Mouse (Mus musculus) limb, embryonic 11.5 days (tissue): ENCODE measurements around the gene Vmn1r128. TPM values are rescaled to one million over a fixed set of nuclear protein-coding genes. Genes with fewer than 3 reads are reported as not detected.
"Not testable (repeated sequence)": the region's sequence is repeated elsewhere in the genome, so short reads cannot be mapped to it uniquely, and the experiment has no call there.

Experiments
- ATAC-seq: fragments of 200-750 bp; cut with Nextera tagmentation; 2 replicates; pipeline ENCODE4 v1.8.0; 2017; ENCODE audit warnings: low read depth; ENCODE audit not compliant: insufficient number of reproducible peaks, low FRiP score, low TSS enrichment
- DNase-seq: peaks from one replicate; pipeline ENCODE4 v3.0.0-alpha.2; 2015; ENCODE audit warnings: low spot score
- H3K27ac ChIP-seq: fragments of 300-500 bp; sonication (generic); replicated peaks from 2 replicates; pipeline ENCODE4 v1.5.1; 2014; ENCODE audit warnings: low read depth, mild to moderate bottlenecking, low read length
- H3K27me3 ChIP-seq: fragments of 300-500 bp; sonication (generic); 2 replicates; pipeline ENCODE4 v1.6.1; 2014; ENCODE audit warnings: mild to moderate bottlenecking, low read length, mixed read lengths; ENCODE audit not compliant: control insufficient read depth, insufficient read depth
- H3K36me3 ChIP-seq: fragments of 300-500 bp; sonication (generic); 2 replicates; pipeline ENCODE4 v1.6.1; 2014; ENCODE audit warnings: mild to moderate bottlenecking, low read length, moderate library complexity, mixed read lengths; ENCODE audit not compliant: control insufficient read depth, insufficient read depth
- H3K4me1 ChIP-seq: fragments of 300-500 bp; sonication (generic); 2 replicates; pipeline ENCODE4 v1.6.1; 2014; ENCODE audit warnings: low read length, mixed read lengths; ENCODE audit not compliant: control insufficient read depth, insufficient read depth
- H3K4me2 ChIP-seq: fragments of 300-500 bp; sonication (generic); 2 replicates; pipeline ENCODE4 v1.6.1; 2014; ENCODE audit warnings: low read depth, mild to moderate bottlenecking, moderate library complexity; ENCODE audit not compliant: severe bottlenecking
- H3K4me3 ChIP-seq: fragments of 300-500 bp; sonication (generic); 2 replicates; pipeline ENCODE4 v1.5.1; 2014; ENCODE audit warnings: low read depth, low read length
- H3K9ac ChIP-seq: fragments of 300-500 bp; sonication (generic); 2 replicates; pipeline ENCODE4 v1.6.1; 2014; ENCODE audit warnings: mild to moderate bottlenecking, low read length
- H3K9me3 ChIP-seq: fragments of 300-500 bp; sonication (generic); 2 replicates; pipeline ENCODE4 v1.6.1; 2016; ENCODE audit warnings: low read length; ENCODE audit not compliant: control insufficient read depth
- WGBS: fragments of 180-500 bp; shearing (Covaris S2); extraction: QIAGEN DNeasy Blood & Tissue Kit; methylation state at CpG from one replicate; pipeline ENCODE4 v1.1.7; 2014; 5-methylcytosine and 5-hydroxymethylcytosine counted together
- polyA plus RNA-seq: library from polyadenylated mRNA; unstranded; fragments of >200 nt; fragmentation: Nextera tagmentation; extraction: Ambion mirVana; gene quantifications from 2 replicates; pipeline ENCODE4 v1.2.1, GENCODE M21; 2014

Vmn1r128 gene
- not detected in 2 replicates for polyA plus RNA-seq

DNA sequence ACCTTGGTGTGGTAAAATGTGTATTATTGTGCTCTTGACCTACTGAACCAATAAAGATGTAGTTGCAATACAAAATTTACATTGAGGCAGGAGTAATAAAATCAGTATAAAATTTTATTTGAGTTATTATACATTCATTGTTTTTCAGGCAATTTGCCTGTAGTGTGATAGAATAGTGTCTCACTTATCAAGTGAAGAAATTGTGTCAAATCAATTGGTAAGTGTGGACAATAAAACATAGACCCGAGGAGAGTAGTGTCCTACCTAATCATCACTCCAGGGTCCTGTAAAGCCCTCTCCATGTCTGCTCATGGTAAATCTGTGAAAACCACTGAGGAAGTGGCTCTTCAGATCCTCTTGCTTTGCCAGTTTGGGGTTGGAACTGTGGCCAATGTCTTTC lies at the start of gene Vmn1r128:
TSS of gene Vmn1r128 (plus strand) at position 301 of the 400 bp plus-strand sequence.
- 63% methylated on average over 1 of the region's 1 CpGs for WGBS
- H3K4me3 ChIP-seq, H3K4me2 ChIP-seq, H3K27me3 ChIP-seq, H3K9ac ChIP-seq, H3K4me1 ChIP-seq, H3K27ac ChIP-seq, H3K9me3 ChIP-seq, H3K36me3 ChIP-seq, DNase-seq, ATAC-seq: not testable (repeated sequence)

- not testable (repeated sequence) for H3K4me3 ChIP-seq, H3K9ac ChIP-seq, H3K4me2 ChIP-seq, H3K27me3 ChIP-seq, DNase-seq, ATAC-seq, H3K27ac ChIP-seq, H3K36me3 ChIP-seq, H3K9me3 ChIP-seq, H3K4me1 ChIP-seq
- no CpG with 5 or more reads among the region's 5 CpGs for WGBS
These were observed 47.8 kb upstream of the Vmn1r128 start, which contains the start of gene Vmn1r126 for GRCm38 (mm10) chr7:21301367-21301766. Vmn1r126 (minus strand) TSS chr7:21301467.

GRCm38 (mm10) chr7:21319761-21320160 lies 29.4 kb upstream of the Vmn1r128 start, which contains the start of gene Vmn1r127:
Vmn1r127 (minus strand) TSS chr7:21319861.
- H3K4me3 ChIP-seq, H3K9me3 ChIP-seq, H3K36me3 ChIP-seq, H3K9ac ChIP-seq, H3K4me1 ChIP-seq, H3K27ac ChIP-seq, H3K27me3 ChIP-seq, ATAC-seq, DNase-seq, H3K4me2 ChIP-seq: not testable (repeated sequence)
- no CpG with 5 or more reads among the region's 3 CpGs for WGBS

GRCm38 (mm10) chr7:21361191-21361590 lies 12.0 kb downstream of the Vmn1r128 start, which contains the start of gene Vmn1r129:
Vmn1r129 (minus strand) TSS chr7:21361291.
- H3K4me3 ChIP-seq, H3K4me2 ChIP-seq, H3K36me3 ChIP-seq, ATAC-seq, H3K4me1 ChIP-seq, H3K9ac ChIP-seq, H3K27me3 ChIP-seq, H3K27ac ChIP-seq, DNase-seq, H3K9me3 ChIP-seq: not testable (repeated sequence)
- WGBS = no CpG with 5 or more reads among the region's 1 CpGs

Other genes starting within 250 kb of the Vmn1r128 start
- not detected in 2 replicates for gene Vmn1r122, start 215.2 kb upstream of the Vmn1r128 start, polyA plus RNA-seq
- gene Vmn1r123, start 187.2 kb upstream of the Vmn1r128 start, polyA plus RNA-seq = not detected in 2 replicates
- gene Gm5157, start 158.9 kb upstream of the Vmn1r128 start, polyA plus RNA-seq = not detected in 2 replicates
- gene Vmn1r124, start 88.8 kb upstream of the Vmn1r128 start, polyA plus RNA-seq = not detected in 2 replicates
- gene Vmn1r125, start 77.2 kb upstream of the Vmn1r128 start, polyA plus RNA-seq = not detected in 2 replicates
- not detected in 2 replicates for gene Vmn1r126, start 47.9 kb upstream of the Vmn1r128 start, polyA plus RNA-seq
- not detected in 2 replicates for gene Vmn1r127, start 29.5 kb upstream of the Vmn1r128 start, polyA plus RNA-seq
- gene Vmn1r129, start 11.9 kb downstream of the Vmn1r128 start, polyA plus RNA-seq = not detected in 2 replicates
- not detected in 2 replicates for gene Gm6882, start 83.4 kb downstream of the Vmn1r128 start, polyA plus RNA-seq
- gene Vmn1r130, start 162.4 kb downstream of the Vmn1r128 start, polyA plus RNA-seq = not detected in 2 replicates
- not detected in 2 replicates for gene Vmn1r131, start 196.7 kb downstream of the Vmn1r128 start, polyA plus RNA-seq